In the genomic region with DNA sequence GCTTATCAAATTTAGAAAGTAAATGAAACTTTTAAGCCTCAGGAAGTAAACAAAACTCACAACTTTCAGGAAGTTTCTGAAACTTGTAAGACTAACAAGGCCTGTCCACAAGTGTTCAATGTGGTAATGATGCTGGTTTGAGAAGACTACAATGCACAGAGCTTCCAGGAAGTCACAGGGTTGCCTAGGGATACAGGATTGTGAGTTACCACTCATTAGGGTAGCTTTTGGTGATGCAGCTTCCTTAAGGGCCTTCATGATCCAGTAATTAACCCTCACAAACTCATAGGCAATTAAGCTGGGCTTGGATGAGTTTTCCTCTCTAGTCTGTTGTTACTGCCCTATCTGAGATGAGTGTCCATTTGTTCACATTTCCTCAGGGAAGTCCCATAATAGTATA, we compare ENCODE assay signal across 27 mouse cellular contexts.
"Had no signal": no experiment of that assay in that cellular context is flagged by ENCODE, and none has a peak within 500 bp of the region (broad histone marks: within the 10 kb centered on the region; RNA-seq: fewer than 3 reads in every experiment).

No protein-coding gene starts in this region.

- H3K27ac ChIP-seq: embryonic facial prominence, embryonic 10.5 days; embryonic facial prominence, embryonic 12.5 days; embryonic facial prominence, embryonic 13.5 days; embryonic facial prominence, embryonic 15.5 days; forebrain, embryonic 10.5 days; forebrain, embryonic 12.5 days; forebrain, embryonic 15.5 days; gastrocnemius, adult 2 months; heart, adult 2 months had no signal

- H3K27me3 ChIP-seq: embryonic facial prominence, embryonic 12.5 days; embryonic facial prominence, embryonic 13.5 days; embryonic facial prominence, embryonic 15.5 days; forebrain, embryonic 12.5 days; forebrain, embryonic 15.5 days had no signal

- ATAC-seq: forebrain, embryonic 14.5 days; forebrain, embryonic 15.5 days had no signal

- H3K9ac ChIP-seq: embryonic facial prominence, embryonic 12.5 days; embryonic facial prominence, embryonic 13.5 days; embryonic facial prominence, embryonic 15.5 days; forebrain, embryonic 12.5 days; forebrain, embryonic 15.5 days had no signal

- DNase-seq: cerebellum, adult 18-20 months; cerebellum, adult 2 months; cerebellum, adult 8-10 months; cerebellum, adult 9-10 months; cerebellum, adult 9-11 months; cerebellum, postnatal 10 days; cerebellum, postnatal 14 days; cerebellum, postnatal 25 days; cerebellum, postnatal 36 days; embryo, embryonic 11 days; gastrocnemius, adult 2 months; gastrocnemius, postnatal 10 days; gastrocnemius, postnatal 14 days; gastrocnemius, postnatal 25 days; gastrocnemius, postnatal 36 days; heart, adult 11 months; heart, adult 18-20 months; heart, adult 2 months had no signal

- H3K4me1 ChIP-seq: embryonic facial prominence, embryonic 10.5 days; embryonic facial prominence, embryonic 12.5 days; embryonic facial prominence, embryonic 13.5 days; embryonic facial prominence, embryonic 15.5 days; forebrain, embryonic 10.5 days; forebrain, embryonic 12.5 days; forebrain, embryonic 15.5 days had no signal

- H3K4me3 ChIP-seq: embryonic facial prominence, embryonic 10.5 days; embryonic facial prominence, embryonic 12.5 days; embryonic facial prominence, embryonic 13.5 days; embryonic facial prominence, embryonic 15.5 days; erythroblast, embryonic 14.5 days; forebrain, embryonic 10.5 days; forebrain, embryonic 12.5 days; forebrain, embryonic 15.5 days; gastrocnemius, adult 2 months; heart, adult 2 months had no signal

- H3K4me2 ChIP-seq: embryonic facial prominence, embryonic 12.5 days; embryonic facial prominence, embryonic 13.5 days; embryonic facial prominence, embryonic 15.5 days; forebrain, embryonic 12.5 days; forebrain, embryonic 15.5 days had no signal

- H3K9me3 ChIP-seq: embryonic facial prominence, embryonic 10.5 days; embryonic facial prominence, embryonic 12.5 days; embryonic facial prominence, embryonic 13.5 days; embryonic facial prominence, embryonic 15.5 days; forebrain, embryonic 10.5 days; forebrain, embryonic 12.5 days; forebrain, embryonic 15.5 days had no signal

- H3K36me3 ChIP-seq: embryonic facial prominence, embryonic 10.5 days; embryonic facial prominence, embryonic 12.5 days; embryonic facial prominence, embryonic 13.5 days; embryonic facial prominence, embryonic 15.5 days; forebrain, embryonic 10.5 days; forebrain, embryonic 12.5 days; forebrain, embryonic 15.5 days had no signal
